Mouse (Mus musculus): ENCODE measurements at regions not wholly inside any gene's neighbourhood (a gene's known extent, or its start where the extent isn't known, plus 50 kb on each side); places are given as distances from the start of the nearest gene placed in this dataset.
"Not testable (repeated sequence)": the region's sequence is repeated elsewhere in the genome, so short reads cannot be mapped to it uniquely, and the experiment has no call there.

GRCm38 (mm10) chr15:5992146-5992545 lies 307.4 kb upstream of the Dab2 start:
- not testable (repeated sequence) for DNase-seq (ENCODE audit: extremely low read depth, insufficient read length, low spot score)

- no peak for DNase-seq (ENCODE audit: extremely low read depth, insufficient read length, low spot score)
Observed at GRCm38 (mm10) chr15:6000816-6001215, 298.8 kb upstream of the Dab2 start.

GRCm38 (mm10) chr15:6001394-6001793 lies 298.2 kb upstream of the Dab2 start:
- DNase-seq (ENCODE audit: extremely low read depth, insufficient read length, low spot score): no peak

- DNase-seq (ENCODE audit: extremely low read depth, insufficient read length, low spot score): no peak
Observed at GRCm38 (mm10) chr15:6014982-6015381, 284.6 kb upstream of the Dab2 start.

- DNase-seq (ENCODE audit: extremely low read depth, insufficient read length, low spot score): no peak
Observed at GRCm38 (mm10) chr15:6016637-6017049, 282.9 kb upstream of the Dab2 start.

- DNase-seq (ENCODE audit: extremely low read depth, insufficient read length, low spot score): no peak
Observed at GRCm38 (mm10) chr15:6025543-6025942, 274.0 kb upstream of the Dab2 start.

GRCm38 (mm10) chr15:6029214-6029613 lies 270.4 kb upstream of the Dab2 start:
- no peak for DNase-seq (ENCODE audit: extremely low read depth, insufficient read length, low spot score)

GRCm38 (mm10) chr15:6030396-6030795 lies 269.2 kb upstream of the Dab2 start:
- DNase-seq (ENCODE audit: extremely low read depth, insufficient read length, low spot score): no peak

DNA sequence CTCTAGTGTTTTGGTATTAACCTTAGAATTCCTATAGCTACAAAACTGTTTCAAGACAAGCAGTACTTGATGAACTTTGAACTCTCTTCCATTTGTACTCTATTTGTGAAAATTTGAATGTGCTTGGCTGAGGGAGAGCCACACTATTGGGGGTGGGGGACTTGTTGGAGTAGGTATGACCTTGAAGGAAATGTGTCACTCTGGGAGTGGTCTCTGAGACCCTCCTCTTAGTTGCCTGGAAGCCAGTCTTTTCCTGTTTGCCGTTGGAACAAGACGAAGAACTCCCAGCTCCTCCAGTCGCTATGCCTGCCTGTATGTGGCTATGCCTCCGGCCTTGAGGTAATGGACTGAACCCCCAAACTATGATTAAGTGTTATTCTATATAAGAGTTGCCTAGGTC lies 265.4 kb upstream of the Dab2 start:
- no peak for DNase-seq (ENCODE audit: extremely low read depth, insufficient read length, low spot score)

GRCm38 (mm10) chr15:6044511-6045256 lies 254.9 kb upstream of the Dab2 start:
- no peak for DNase-seq (ENCODE audit: extremely low read depth, insufficient read length, low spot score)

GRCm38 (mm10) chr15:6055703-6056102 lies 243.9 kb upstream of the Dab2 start:
- peak; percentile 35 for DNase-seq (ENCODE audit: extremely low read depth, insufficient read length, low spot score)

- DNase-seq (ENCODE audit: extremely low read depth, insufficient read length, low spot score): peak; percentile 76
Observed at GRCm38 (mm10) chr15:6056887-6057626, 242.5 kb upstream of the Dab2 start.

GRCm38 (mm10) chr15:6059361-6059760 lies 240.2 kb upstream of the Dab2 start:
- no peak for DNase-seq (ENCODE audit: extremely low read depth, insufficient read length, low spot score)

GRCm38 (mm10) chr15:6059790-6060189 lies 239.8 kb upstream of the Dab2 start:
- peak; percentile 23 for DNase-seq (ENCODE audit: extremely low read depth, insufficient read length, low spot score)

DNA sequence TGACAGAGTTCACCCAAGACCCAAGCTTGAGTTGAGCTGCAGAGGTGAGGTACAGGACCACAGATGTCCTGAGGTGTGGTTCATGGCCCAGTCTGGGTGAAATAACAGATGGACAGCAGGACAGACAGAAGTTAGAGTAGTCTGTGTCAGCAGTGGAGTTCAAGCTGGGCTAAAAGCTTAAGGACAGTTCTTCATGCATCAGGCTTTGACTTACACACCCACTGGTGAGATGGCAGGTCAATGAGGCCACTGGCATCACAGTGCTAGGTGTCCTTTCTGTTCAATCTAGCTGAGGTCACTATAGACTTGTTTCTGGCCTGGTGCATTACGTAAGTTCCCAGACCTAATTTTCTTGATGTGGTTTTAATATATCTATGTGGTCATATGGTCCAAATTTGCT lies 238.9 kb upstream of the Dab2 start:
- no peak for DNase-seq (ENCODE audit: extremely low read depth, insufficient read length, low spot score)

- no peak for DNase-seq (ENCODE audit: extremely low read depth, insufficient read length, low spot score)
Observed at GRCm38 (mm10) chr15:6065100-6065499, 234.5 kb upstream of the Dab2 start.

DNA sequence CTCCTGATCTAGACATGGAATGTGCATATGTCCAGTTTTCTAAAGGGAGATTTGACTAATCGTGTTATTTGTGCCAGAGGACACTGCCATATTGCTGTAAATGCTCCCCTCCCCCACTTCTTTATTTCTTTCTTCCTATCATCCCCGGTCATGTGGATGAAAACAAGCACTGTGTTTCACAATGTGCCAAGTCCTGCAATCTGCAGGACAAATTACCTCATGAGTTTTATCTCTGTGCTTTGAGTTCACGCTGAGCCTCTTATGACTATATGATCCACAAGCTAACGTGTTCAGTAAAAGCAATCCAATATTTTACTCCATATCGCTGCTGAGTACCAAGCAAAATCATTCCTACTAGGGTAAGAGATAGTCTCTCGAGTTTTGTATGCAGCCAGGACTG lies 232.2 kb upstream of the Dab2 start:
- no peak for DNase-seq (ENCODE audit: extremely low read depth, insufficient read length, low spot score)

GRCm38 (mm10) chr15:6068371-6068770 lies 231.2 kb upstream of the Dab2 start:
- no peak for DNase-seq (ENCODE audit: extremely low read depth, insufficient read length, low spot score)

DNA sequence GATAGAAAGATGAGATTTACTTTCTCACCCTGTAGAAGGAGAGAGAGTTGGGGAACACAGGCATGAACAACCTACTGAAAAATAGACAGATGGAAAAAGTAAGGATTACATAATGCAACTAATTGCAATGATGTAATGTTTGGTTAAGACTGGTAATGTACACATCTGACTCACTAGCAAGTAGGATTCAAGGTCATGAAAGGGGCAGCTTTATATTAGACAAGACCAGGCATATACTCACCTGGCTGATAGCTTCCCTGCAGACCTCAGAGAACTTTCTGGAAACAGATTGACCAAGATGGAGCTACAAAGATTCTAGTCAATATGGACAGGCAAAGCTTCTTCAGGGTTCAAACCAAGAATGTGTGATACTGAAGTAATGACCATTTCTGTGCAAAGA lies 227.7 kb upstream of the Dab2 start:
- DNase-seq (ENCODE audit: extremely low read depth, insufficient read length, low spot score): no peak

- no peak for DNase-seq (ENCODE audit: extremely low read depth, insufficient read length, low spot score)
Observed at GRCm38 (mm10) chr15:6072920-6073319, 226.7 kb upstream of the Dab2 start.

DNA sequence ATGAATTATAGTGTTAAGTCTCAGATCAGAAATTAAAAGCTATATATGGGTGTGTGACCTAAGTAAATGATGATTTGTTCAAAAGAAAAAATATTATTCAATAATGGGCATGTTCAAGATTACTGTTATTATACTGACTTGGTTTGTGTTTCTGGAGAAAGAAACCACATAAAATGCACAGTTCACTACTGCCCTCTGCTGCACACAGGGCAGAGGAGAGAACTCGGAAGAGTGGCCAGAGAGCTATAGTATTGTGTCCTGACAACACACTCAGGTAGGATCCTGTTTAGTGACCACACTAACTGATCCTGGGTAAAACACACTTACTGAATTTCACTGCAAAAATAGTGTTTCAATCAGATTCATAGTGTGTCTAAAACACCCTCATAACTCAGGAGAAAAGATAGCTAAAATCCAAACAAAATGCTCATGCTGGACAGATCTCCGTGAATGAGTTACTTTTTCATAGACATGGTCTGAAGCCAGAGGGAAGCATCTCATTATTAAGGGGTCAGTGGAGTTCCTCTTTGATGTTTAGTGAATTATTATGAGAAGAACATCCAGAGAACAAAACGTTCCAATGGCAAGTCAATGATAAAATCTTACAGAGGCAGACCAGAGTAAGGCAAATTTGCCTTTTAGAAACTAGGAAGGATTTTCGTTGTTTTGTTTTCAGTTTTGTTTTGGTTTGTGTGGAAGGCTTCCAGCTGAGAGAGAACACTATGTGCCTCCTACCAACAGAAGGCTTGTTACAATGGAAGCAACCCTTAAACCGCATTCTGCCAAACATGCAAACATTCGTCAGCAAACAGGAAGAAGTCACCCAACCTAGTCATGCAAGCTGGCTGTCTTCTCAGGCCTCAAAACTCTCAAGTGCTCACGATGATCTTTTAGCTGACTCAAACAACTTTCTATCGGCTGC lies 218.6 kb upstream of the Dab2 start:
- DNase-seq (ENCODE audit: extremely low read depth, insufficient read length, low spot score): peak; percentile 12
